Mouse (Mus musculus) splenic B cell, adult 2 months (primary cell): ENCODE data around the gene Nup62.

Source experiments
- DNase-seq: peaks from one replicate; pipeline ENCODE4 v3.0.0-alpha.2; 2011; ENCODE audit warnings: low read depth, low spot score
- H3K27me3 ChIP-seq: 2 replicates; pipeline ENCODE4 v1.6.1; 2012; ENCODE audit warnings: mild to moderate bottlenecking, low read length, moderate library complexity, mixed read lengths; ENCODE audit not compliant: control insufficient read depth, poor library complexity, insufficient read depth, severe bottlenecking
- H3K36me3 ChIP-seq: 2 replicates; pipeline ENCODE4 v1.6.1; 2012; ENCODE audit warnings: mild to moderate bottlenecking, low read length, moderate library complexity, mixed read lengths; ENCODE audit not compliant: control insufficient read depth, poor library complexity, insufficient read depth, severe bottlenecking

The Nup62 gene

DNA sequence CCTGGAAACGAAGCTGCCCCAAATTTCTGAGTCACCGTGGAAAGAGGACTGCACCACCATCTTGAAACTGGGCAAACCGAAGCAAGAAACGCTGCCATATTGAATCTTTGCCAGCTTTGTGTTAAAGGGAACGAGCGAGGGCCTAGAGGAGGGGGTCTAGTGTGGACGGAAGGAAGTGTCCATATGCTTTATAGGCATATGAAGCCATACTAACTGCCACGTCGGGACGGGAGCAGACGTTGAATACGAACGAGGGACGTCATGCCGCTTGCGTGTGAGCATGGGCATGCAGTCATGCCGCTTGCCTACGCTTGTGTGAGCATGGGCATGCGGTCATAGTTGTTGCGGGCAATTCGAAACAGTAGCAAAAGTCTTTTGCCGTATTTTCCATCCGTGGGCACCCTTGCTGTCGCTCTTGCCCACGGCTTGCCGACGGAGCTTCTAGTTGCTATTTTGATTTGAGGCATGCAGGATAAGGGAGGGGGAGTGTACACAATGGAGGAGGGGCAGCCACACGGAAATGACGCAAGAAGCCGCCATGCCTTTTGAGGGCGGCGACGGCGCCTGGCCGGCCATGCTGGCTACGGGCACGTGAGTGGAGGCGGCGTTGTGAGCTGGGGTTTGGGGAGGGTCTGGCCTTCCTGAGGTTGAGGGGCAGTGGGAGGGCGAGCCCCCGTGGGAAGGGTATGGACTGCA, 33.7 kb downstream of the Nup62 start:
- Histone ChIP-seq H3K36me3 (peaks cover 9% of the 10 kb centered on the region), H3K27me3 (no peaks in the 10 kb centered on the region)
- DNase-seq, result peak; percentile 93

GRCm38 (mm10) chr7:44850146-44850545, 34.3 kb downstream of the Nup62 start:
- no peaks in the 10 kb centered on the region for H3K27me3 ChIP-seq
- peaks cover 9% of the 10 kb centered on the region for H3K36me3 ChIP-seq
- DNase-seq, result peak; percentile 66

GRCm38 (mm10) chr7:44850789-44851624, 35.1 kb downstream of the Nup62 start:
- Histone ChIP-seq H3K27me3 (no peaks in the 10 kb centered on the region), H3K36me3 (peaks cover 6% of the 10 kb centered on the region; the same call in 1 of the 2 replicates)
- no peak for DNase-seq

DNA sequence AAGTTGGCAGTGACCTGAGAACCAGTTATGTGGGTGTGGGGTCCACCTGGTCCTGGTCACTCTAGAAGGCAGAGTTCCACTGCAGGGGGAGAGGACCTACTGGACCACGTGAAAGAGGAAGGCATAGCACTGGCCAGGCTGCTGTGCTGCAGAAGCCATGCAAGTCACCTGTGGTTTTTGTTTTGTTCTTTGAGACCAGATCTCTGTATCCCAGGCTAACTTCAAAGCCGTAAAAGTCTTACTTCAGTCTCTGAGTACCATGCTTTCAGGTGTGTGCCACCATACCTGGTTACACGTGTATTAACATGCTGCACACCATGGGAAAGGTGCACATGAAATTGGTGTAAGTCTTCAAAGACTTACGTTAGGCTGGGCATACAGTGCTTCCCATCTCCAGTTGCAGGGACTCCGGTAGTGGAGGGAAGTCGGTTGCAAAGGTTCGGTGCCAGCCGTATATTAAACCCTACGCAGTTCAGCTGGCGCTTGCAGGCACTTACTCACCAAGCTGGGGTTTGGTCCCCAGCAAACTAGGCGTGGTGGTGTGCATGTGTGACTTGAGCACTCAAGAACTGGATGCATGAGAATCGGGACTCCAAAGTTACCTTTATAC, 35.8 kb downstream of the Nup62 start:
- H3K36me3 ChIP-seq, result peaks cover under 1% of the 10 kb centered on the region; the same call in 1 of the 2 replicates
- H3K27me3 ChIP-seq, result no peaks in the 10 kb centered on the region
- no peak for DNase-seq

GRCm38 (mm10) chr7:44852259-44853027, 36.6 kb downstream of the Nup62 start:
- no peak for DNase-seq
- no peaks in the 10 kb centered on the region for H3K36me3 ChIP-seq
- H3K27me3 ChIP-seq, result no peaks in the 10 kb centered on the region

DNA sequence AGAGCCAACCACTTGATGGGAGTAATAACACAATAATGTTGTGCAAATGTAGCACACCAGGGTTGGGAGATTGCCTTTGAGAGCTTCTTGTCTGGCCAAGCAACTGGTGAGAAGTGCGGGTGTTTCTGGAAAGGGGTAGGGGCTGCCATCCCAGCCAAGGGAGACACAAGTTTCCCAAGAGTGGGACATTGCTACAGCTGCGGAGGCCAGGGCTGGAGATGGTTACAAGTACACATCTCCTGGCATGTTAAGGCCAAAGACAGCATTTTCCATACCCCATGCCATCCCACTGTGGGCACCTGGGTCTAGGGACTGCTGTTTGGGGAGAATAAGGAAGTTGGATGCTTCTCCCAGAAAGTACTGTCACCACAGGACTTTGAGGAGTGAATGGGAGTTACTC, 37.2 kb downstream of the Nup62 start:
- no peak for DNase-seq
- H3K27me3 ChIP-seq, result no peaks in the 10 kb centered on the region
- no peaks in the 10 kb centered on the region for H3K36me3 ChIP-seq

GRCm38 (mm10) chr7:44853596-44854355, 37.9 kb downstream of the Nup62 start:
- H3K36me3 ChIP-seq, result no peaks in the 10 kb centered on the region
- DNase-seq, result no peak
- no peaks in the 10 kb centered on the region for H3K27me3 ChIP-seq

GRCm38 (mm10) chr7:44854356-44855031, 38.6 kb downstream of the Nup62 start:
- no peaks in the 10 kb centered on the region for H3K27me3 ChIP-seq
- no peaks in the 10 kb centered on the region for H3K36me3 ChIP-seq
- peak; percentile 72 for DNase-seq

DNA sequence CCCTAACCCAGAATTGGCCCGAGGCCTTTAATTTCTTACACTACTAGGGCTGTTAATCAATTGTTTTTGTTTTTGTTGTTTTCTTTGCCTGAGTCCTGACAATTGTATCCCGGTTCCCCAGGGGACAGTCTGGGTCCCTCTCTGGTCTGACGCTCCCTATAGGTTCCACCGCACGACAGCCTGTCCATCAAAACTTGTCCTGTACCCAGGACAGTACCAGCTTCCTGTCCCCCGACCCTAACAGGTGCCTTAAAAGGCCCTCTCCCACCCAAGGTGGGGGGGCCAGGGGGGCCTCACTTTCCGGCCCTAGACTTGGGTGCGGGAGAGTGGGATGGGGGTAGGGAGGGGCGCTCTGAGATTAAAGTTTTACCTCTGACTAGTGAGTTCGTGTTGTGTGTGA, 39.1 kb downstream of the Nup62 start:
- DNase-seq, result no peak
- no peaks in the 10 kb centered on the region for H3K27me3 ChIP-seq
- no peaks in the 10 kb centered on the region for H3K36me3 ChIP-seq

- H3K36me3 ChIP-seq, result no peaks in the 10 kb centered on the region
- no peak for DNase-seq
- no peaks in the 10 kb centered on the region for H3K27me3 ChIP-seq
These were observed 40.5 kb downstream of the Nup62 start for GRCm38 (mm10) chr7:44856265-44856916.

GRCm38 (mm10) chr7:44857042-44857552, 41.2 kb downstream of the Nup62 start, which contains the start of gene Pnkp:
Gene Pnkp (plus strand): TSS chr7:44857139.
- peak; percentile 84 for DNase-seq
- Histone ChIP-seq H3K36me3 (no peaks in the 10 kb centered on the region), H3K27me3 (no peaks in the 10 kb centered on the region)

DNA sequence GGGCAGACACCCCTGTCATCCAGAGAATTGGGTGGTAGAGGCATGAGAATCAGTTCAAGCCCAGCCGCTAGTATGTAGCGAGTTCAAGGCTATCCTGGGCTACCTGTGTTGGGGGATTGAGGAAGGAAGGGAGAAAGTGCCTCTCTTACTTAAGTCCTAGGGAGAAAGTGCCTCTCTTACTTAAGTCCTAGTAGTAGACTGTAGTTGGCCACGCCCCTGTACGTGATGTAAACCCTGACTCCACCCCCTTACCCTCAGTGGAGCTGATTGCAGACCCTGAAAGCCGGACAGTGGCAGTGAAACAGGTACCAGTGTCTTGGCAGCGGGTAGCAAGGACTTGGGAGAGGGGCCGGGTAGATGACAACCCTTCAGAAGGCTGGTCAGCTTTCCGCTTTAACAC, 42.0 kb downstream of the Nup62 start:
- no peaks in the 10 kb centered on the region for H3K27me3 ChIP-seq
- H3K36me3 ChIP-seq, result no peaks in the 10 kb centered on the region
- peak; percentile 63 for DNase-seq

- no peaks in the 10 kb centered on the region for H3K36me3 ChIP-seq
- H3K27me3 ChIP-seq, result no peaks in the 10 kb centered on the region
These were observed 44.0 kb downstream of the Nup62 start for GRCm38 (mm10) chr7:44859896-44860295.

More at GRCm38 (mm10) chr7:44859896-44860295, 44.0 kb downstream of the Nup62 start:
- no peak for DNase-seq
